Mouse (Mus musculus): ENCODE measurements around the gene Robo3. TPM values are rescaled to one million over a fixed set of nuclear protein-coding genes. Genes with fewer than 3 reads are reported as not detected.
A peak's percentile ranks its signal among the peaks of the same experiment; 100 is the strongest.

The Robo3 gene
- total RNA-seq (2014; rRNA removed; ENCODE audit: low replicate concordance): not detected in 2 replicates
- 0.12 and 0.18 TPM in 2 replicates for polyA plus RNA-seq (2015; fragmentation: Nextera tagmentation; extraction: Ambion mirVana)

GRCm38 (mm10) chr9:37432720-37433421 lies at the start of gene Robo3:
Gene Robo3 (minus strand): TSS chr9:37433246.
- peak within 1 kb of the TSS; percentile 49 for H3K4me2 ChIP-seq (ENCODE audit: low read depth, low read length)
- H3K9me3 ChIP-seq (replicated peaks; ENCODE audit: control insufficient read depth, low read length): no peaks in the 10 kb centered on the region
- ATAC-seq (ENCODE audit: insufficient read depth, low read depth) (no peak), DNase-seq (ENCODE audit: low spot score) (no peak)
- H3K27ac ChIP-seq (ENCODE audit: low read depth): no peak within 1 kb of the TSS
- TF ChIP-seq CTCF (IDR thresholded peaks at IDR 0.05; ENCODE audit: low read depth) (no peak), EP300 (IDR thresholded peaks at IDR 0.05; ENCODE audit: low read depth) (no peak)
- no peak within 1 kb of the TSS for H3K9ac ChIP-seq (replicated peaks; ENCODE audit: low read depth, low read length)
- peak within 1 kb of the TSS; percentile 34 for H3K4me3 ChIP-seq (ENCODE audit: low read depth, low read length)
- H3K4me1 ChIP-seq (ENCODE audit: control insufficient read depth, insufficient read depth): 0 out of 2 replicates have a peak, but pooled peaks cover 4% of the 10 kb centered on the region
- WGBS: 1% methylated on average over 37 of the region's 40 CpGs
- H3K36me3 ChIP-seq (replicated peaks; ENCODE audit: control insufficient read depth, insufficient read depth, low read length): no peaks in the 10 kb centered on the region
- peaks cover 72% of the 10 kb centered on the region for H3K27me3 ChIP-seq (ENCODE audit: control insufficient read depth, insufficient read depth, low read length)

GRCm38 (mm10) chr9:37474923-37475322 lies 41.9 kb upstream of the Robo3 start:
- Histone ChIP-seq H3K27me3 (ENCODE audit: control insufficient read depth, insufficient read depth, low read length) (no peaks in the 10 kb centered on the region), H3K4me3 (ENCODE audit: low read depth, low read length) (no peak overlapping the region), H3K9me3 (replicated peaks; ENCODE audit: control insufficient read depth, low read length) (no peaks in the 10 kb centered on the region), H3K36me3 (replicated peaks; ENCODE audit: control insufficient read depth, insufficient read depth, low read length) (no peaks in the 10 kb centered on the region), H3K27ac (ENCODE audit: low read depth) (no peak overlapping the region), H3K4me2 (ENCODE audit: low read depth, low read length) (no peak overlapping the region), H3K9ac (replicated peaks; ENCODE audit: low read depth, low read length) (no peak overlapping the region), H3K4me1 (ENCODE audit: control insufficient read depth, insufficient read depth) (no peaks in the 10 kb centered on the region)
- 81% methylated on average over 7 of the region's 7 CpGs for WGBS
- TF ChIP-seq CTCF (IDR thresholded peaks at IDR 0.05; ENCODE audit: low read depth) (no peak), EP300 (IDR thresholded peaks at IDR 0.05; ENCODE audit: low read depth) (no peak)
- DNase-seq (ENCODE audit: low spot score) (no peak), ATAC-seq (ENCODE audit: insufficient read depth, low read depth) (no peak)

DNA sequence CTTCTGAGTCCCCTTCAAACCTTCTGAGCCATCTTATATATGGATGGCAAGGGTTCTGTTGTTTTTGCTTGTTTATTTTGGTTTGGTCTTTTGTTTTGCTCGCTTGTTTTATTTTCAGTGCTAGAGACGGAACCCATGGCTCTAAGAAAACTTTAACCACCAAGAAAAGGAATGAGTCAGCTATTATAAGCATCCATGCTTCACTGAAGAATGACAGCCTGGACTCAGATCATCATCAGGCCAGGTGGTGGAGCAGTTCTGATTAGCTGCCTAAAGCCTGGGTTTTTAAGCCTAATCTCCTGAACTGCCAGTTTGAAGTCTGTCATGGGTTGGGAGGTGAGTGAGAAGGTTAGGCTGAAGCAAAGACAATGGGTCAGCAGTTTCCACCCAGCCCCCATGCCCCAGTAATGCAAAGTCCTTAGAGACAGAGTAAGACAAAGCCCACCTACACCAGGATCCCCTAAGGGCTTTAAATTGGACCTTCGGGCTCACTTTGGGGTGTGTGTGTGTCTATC lies 40.6 kb upstream of the Robo3 start:
- Histone ChIP-seq H3K4me3 (ENCODE audit: low read depth, low read length) (no peak overlapping the region), H3K27me3 (ENCODE audit: control insufficient read depth, insufficient read depth, low read length) (no peaks in the 10 kb centered on the region), H3K27ac (ENCODE audit: low read depth) (no peak overlapping the region), H3K36me3 (replicated peaks; ENCODE audit: control insufficient read depth, insufficient read depth, low read length) (no peaks in the 10 kb centered on the region), H3K4me2 (ENCODE audit: low read depth, low read length) (no peak overlapping the region), H3K4me1 (ENCODE audit: control insufficient read depth, insufficient read depth) (no peaks in the 10 kb centered on the region), H3K9ac (replicated peaks; ENCODE audit: low read depth, low read length) (no peak overlapping the region), H3K9me3 (replicated peaks; ENCODE audit: control insufficient read depth, low read length) (no peaks in the 10 kb centered on the region)
- WGBS: 64% methylated on average over 3 of the region's 3 CpGs
- DNase-seq (ENCODE audit: low spot score): no peak
- ATAC-seq (ENCODE audit: insufficient read depth, low read depth): no peak
- no peak for TF ChIP-seq CTCF (IDR thresholded peaks at IDR 0.05; ENCODE audit: low read depth)
- TF ChIP-seq EP300 (IDR thresholded peaks at IDR 0.05; ENCODE audit: low read depth): no peak

GRCm38 (mm10) chr9:37462764-37463163 lies 29.7 kb upstream of the Robo3 start:
- no peak overlapping the region for H3K27ac ChIP-seq (ENCODE audit: low read depth)
- 14% methylated on average over 7 of the region's 7 CpGs for WGBS
- DNase-seq (ENCODE audit: low spot score) (peak; percentile 68), ATAC-seq (ENCODE audit: insufficient read depth, low read depth) (no peak)
- no peak overlapping the region for H3K4me2 ChIP-seq (ENCODE audit: low read depth, low read length)
- peaks cover 52% of the 10 kb centered on the region for H3K27me3 ChIP-seq (ENCODE audit: control insufficient read depth, insufficient read depth, low read length)
- TF ChIP-seq CTCF (IDR thresholded peaks at IDR 0.05; ENCODE audit: low read depth) (peak; percentile 72), EP300 (IDR thresholded peaks at IDR 0.05; ENCODE audit: low read depth) (no peak)
- peaks cover 11% of the 10 kb centered on the region; the same call in 1 of the 2 replicates for H3K4me1 ChIP-seq (ENCODE audit: control insufficient read depth, insufficient read depth)
- no peaks in the 10 kb centered on the region for H3K36me3 ChIP-seq (replicated peaks; ENCODE audit: control insufficient read depth, insufficient read depth, low read length)
- H3K4me3 ChIP-seq (ENCODE audit: low read depth, low read length): no peak overlapping the region
- no peak overlapping the region for H3K9ac ChIP-seq (replicated peaks; ENCODE audit: low read depth, low read length)
- no peaks in the 10 kb centered on the region for H3K9me3 ChIP-seq (replicated peaks; ENCODE audit: control insufficient read depth, low read length)

- Histone ChIP-seq H3K36me3 (replicated peaks; ENCODE audit: control insufficient read depth, insufficient read depth, low read length) (no peaks in the 10 kb centered on the region), H3K4me1 (ENCODE audit: control insufficient read depth, insufficient read depth) (peaks cover 11% of the 10 kb centered on the region; the same call in 1 of the 2 replicates), H3K9ac (replicated peaks; ENCODE audit: low read depth, low read length) (no peak overlapping the region), H3K27me3 (ENCODE audit: control insufficient read depth, insufficient read depth, low read length) (peaks cover 64% of the 10 kb centered on the region), H3K4me2 (ENCODE audit: low read depth, low read length) (no peak overlapping the region), H3K4me3 (ENCODE audit: low read depth, low read length) (no peak overlapping the region), H3K9me3 (replicated peaks; ENCODE audit: control insufficient read depth, low read length) (no peaks in the 10 kb centered on the region), H3K27ac (ENCODE audit: low read depth) (no peak overlapping the region)
- no peak for ATAC-seq (ENCODE audit: insufficient read depth, low read depth)
- TF ChIP-seq EP300 (IDR thresholded peaks at IDR 0.05; ENCODE audit: low read depth) (no peak), CTCF (IDR thresholded peaks at IDR 0.05; ENCODE audit: low read depth) (no peak)
- 13% methylated on average over 3 of the region's 3 CpGs for WGBS
- no peak for DNase-seq (ENCODE audit: low spot score)
Measured at GRCm38 (mm10) chr9:37461571-37461970, 28.5 kb upstream of the Robo3 start.

All from heart, postnatal 0 days (tissue).